Mouse (Mus musculus) MN1 (cell line): ENCODE results near the gene Zfp113.
A peak's percentile ranks its signal among the peaks of the same experiment; 100 is the strongest.

Source experiments
- DNase-seq: peaks from one replicate; pipeline ENCODE4 v3.0.0-alpha.2; 2016; ENCODE audit warnings: low spot score

The Zfp113 gene

GRCm38 (mm10) chr5:138155443-138155976 lies at the start of gene Zfp113:
Gene Zfp113, minus strand, starts transcription at chr5:138155744.
- DNase-seq = peak; percentile 96

GRCm38 (mm10) chr5:138202086-138202485 lies 46.5 kb upstream of the Zfp113 start:
- DNase-seq = no peak

- DNase-seq = no peak
Measured at GRCm38 (mm10) chr5:138199576-138199975, 44.0 kb upstream of the Zfp113 start.

- no peak for DNase-seq
Measured at GRCm38 (mm10) chr5:138195463-138195862, 39.9 kb upstream of the Zfp113 start.

- no peak for DNase-seq
Measured at GRCm38 (mm10) chr5:138194755-138195345, 39.3 kb upstream of the Zfp113 start.

GRCm38 (mm10) chr5:138193771-138194727 lies 38.5 kb upstream of the Zfp113 start, which contains the start of gene Mblac1:
Gene Mblac1, plus strand, starts transcription at chr5:138194314.
- DNase-seq = peak; percentile 90

GRCm38 (mm10) chr5:138187661-138188306 lies 32.2 kb upstream of the Zfp113 start:
- DNase-seq = peak; percentile 90

- peak; percentile 95 for DNase-seq
Measured at GRCm38 (mm10) chr5:138186950-138187638, 31.6 kb upstream of the Zfp113 start, which contains the start of the genes Taf6 and Cnpy4. Gene Taf6, minus strand, starts transcription at chr5:138187451. Gene Cnpy4, plus strand, starts transcription at chr5:138187485.

- DNase-seq = no peak
Measured at GRCm38 (mm10) chr5:138173217-138173616, 17.7 kb upstream of the Zfp113 start.

- peak; percentile 99 for DNase-seq
Measured at GRCm38 (mm10) chr5:138171695-138172491, 16.3 kb upstream of the Zfp113 start, which contains the start of the genes Ap4m1 and Mcm7. Gene Ap4m1, plus strand, starts transcription at chr5:138172002. Gene Mcm7, minus strand, starts transcription at chr5:138172422.

GRCm38 (mm10) chr5:138170936-138171561 lies 15.5 kb upstream of the Zfp113 start:
- DNase-seq = peak; percentile 99

GRCm38 (mm10) chr5:138165594-138165993 lies 10.1 kb upstream of the Zfp113 start:
- no peak for DNase-seq

- DNase-seq = no peak
Measured at GRCm38 (mm10) chr5:138163610-138164009, 8.1 kb upstream of the Zfp113 start.

- DNase-seq = no peak
Measured at GRCm38 (mm10) chr5:138163046-138163445, 7.5 kb upstream of the Zfp113 start.

- peak; percentile 96 for DNase-seq
Measured at GRCm38 (mm10) chr5:138160842-138161665, 5.5 kb upstream of the Zfp113 start, which contains the start of gene Cops6. Gene Cops6, plus strand, starts transcription at chr5:138161071.

- DNase-seq = no peak
Measured at GRCm38 (mm10) chr5:138160224-138160762, 4.7 kb upstream of the Zfp113 start.

GRCm38 (mm10) chr5:138154390-138154789 lies 1.2 kb downstream of the Zfp113 start:
- no peak for DNase-seq

- no peak for DNase-seq
Measured at GRCm38 (mm10) chr5:138138585-138138984, 17.0 kb downstream of the Zfp113 start.
